Mouse (Mus musculus) MEL (cell line): ENCODE results near the gene Arhgap6. TPM values are rescaled to one million over a fixed set of nuclear protein-coding genes. Genes with fewer than 3 reads are reported as not detected.

ENCODE experiments used
- DNase-seq: peaks from one replicate; pipeline ENCODE4 v3.0.0; 2011; ENCODE audit warnings: low read depth, low spot score
- H3K27ac ChIP-seq: 2 replicates; pipeline ENCODE4 v1.5.1; 2012; ENCODE audit warnings: low read depth, mild to moderate bottlenecking, control low read depth, low read length, moderate library complexity; ENCODE audit not compliant: control insufficient read depth
- H3K27me3 ChIP-seq, 2 experiments: fragments of 150-350 bp in 1 of 2; sonication (generic) in 1 of 2; 2 replicates each; pipeline ENCODE4 v1.6.1; 2012; ENCODE audit warnings: low read length in 2 of 2, mild to moderate bottlenecking in 2 of 2, improper control_type of control experiment in 1 of 2, moderate library complexity in 1 of 2; ENCODE audit not compliant: insufficient read depth in 2 of 2, control insufficient read depth in 1 of 2
- H3K36me3 ChIP-seq, 2 experiments: 2 replicates each; pipeline ENCODE4 v1.6.1; 2012 to 2014; ENCODE audit warnings: low read length in 2 of 2, improper control_type of control experiment in 1 of 2, inconsistent platforms in 1 of 2, mild to moderate bottlenecking in 1 of 2; ENCODE audit not compliant: insufficient read depth in 2 of 2, control insufficient read depth in 1 of 2
- H3K4me1 ChIP-seq, 2 experiments: fragments of 150-350 bp in 1 of 2; sonication (generic) in 1 of 2; 2 replicates each; pipeline ENCODE4 v1.6.1; 2012; ENCODE audit warnings: low read length in 2 of 2, improper control_type of control experiment in 1 of 2, mild to moderate bottlenecking in 1 of 2; ENCODE audit not compliant: insufficient read depth in 2 of 2, control insufficient read depth in 1 of 2
- H3K4me3 ChIP-seq, 2 experiments: fragments of 150-350 bp in 1 of 2; sonication (generic) in 1 of 2; 2 replicates each; pipeline ENCODE4 v1.5.1; 2012; ENCODE audit warnings: low read depth in 2 of 2, low read length in 2 of 2, mild to moderate bottlenecking in 2 of 2, moderate library complexity in 2 of 2, control low read depth in 1 of 2, improper control_type of control experiment in 1 of 2; ENCODE audit not compliant: control insufficient read depth in 1 of 2, insufficient read depth in 1 of 2
- H3K79me2 ChIP-seq: 2 replicates; pipeline ENCODE4 v1.6.1; 2012; ENCODE audit warnings: mild to moderate bottlenecking, low read length, moderate library complexity; ENCODE audit not compliant: control insufficient read depth, poor library complexity, insufficient read depth
- H3K9ac ChIP-seq: 2 replicates; pipeline ENCODE4 v1.6.1; 2012; ENCODE audit warnings: low read depth, mild to moderate bottlenecking, control low read depth, low read length, moderate library complexity; ENCODE audit not compliant: control insufficient read depth, poor library complexity, severe bottlenecking
- H3K9me3 ChIP-seq: fragments of 150-350 bp; sonication (generic); replicated peaks from 2 replicates; pipeline ENCODE4 v1.6.1; 2012; ENCODE audit warnings: mild to moderate bottlenecking, low read length, improper control_type of control experiment, moderate library complexity; ENCODE audit not compliant: insufficient read depth
- BHLHE40 ChIP-seq: IDR thresholded peaks from 2 replicates; pipeline ENCODE4 v1.6.1; 2012; ENCODE audit warnings: low read depth, mild to moderate bottlenecking, inconsistent platforms, low read length, improper control_type of control experiment, borderline replicate concordance
- CHD1 ChIP-seq: IDR thresholded peaks from 2 replicates; pipeline ENCODE4 v1.6.1; 2012; ENCODE audit warnings: low read depth, mild to moderate bottlenecking, inconsistent platforms, low read length, improper control_type of control experiment
- CHD2 ChIP-seq: IDR thresholded peaks from 2 replicates; pipeline ENCODE4 v1.6.1; 2011; ENCODE audit warnings: low read length, improper control_type of control experiment
- ELF1 ChIP-seq: IDR thresholded peaks from 2 replicates; pipeline ENCODE4 v1.6.1; 2014; ENCODE audit warnings: low read depth, mild to moderate bottlenecking, inconsistent platforms, low read length, improper control_type of control experiment, moderate library complexity
- EP300 ChIP-seq, 2 experiments: IDR thresholded peaks; 2 replicates each; pipeline ENCODE4 v1.6.1; 2011; ENCODE audit warnings: improper control_type of control experiment in 2 of 2, low read length in 2 of 2, low read depth in 1 of 2, mild to moderate bottlenecking in 1 of 2
- ETS1 ChIP-seq: IDR thresholded peaks from 2 replicates; pipeline ENCODE4 v1.6.1; 2012; ENCODE audit warnings: low read depth, mild to moderate bottlenecking, inconsistent platforms, low read length, improper control_type of control experiment, moderate library complexity
- GABPA ChIP-seq: IDR thresholded peaks from 2 replicates; pipeline ENCODE4 v1.6.1; 2012; ENCODE audit warnings: low read depth, mild to moderate bottlenecking, inconsistent platforms, low read length, improper control_type of control experiment, moderate library complexity
- GATA1 ChIP-seq: IDR thresholded peaks from 2 replicates; pipeline ENCODE4 v1.6.1; 2011; ENCODE audit warnings: low read depth, low read length, improper control_type of control experiment
- HCFC1 ChIP-seq: IDR thresholded peaks from 2 replicates; pipeline ENCODE4 v1.6.1; 2012; ENCODE audit warnings: low read depth, mild to moderate bottlenecking, inconsistent platforms, low read length, improper control_type of control experiment, moderate library complexity
- KAT2A ChIP-seq: conservative IDR thresholded peaks from 2 replicates; pipeline ENCODE4 v1.6.1; 2012; ENCODE audit warnings: low read depth, low read length, improper control_type of control experiment, inconsistent platforms
- MAFK ChIP-seq: IDR thresholded peaks from 2 replicates; pipeline ENCODE4 v1.6.1; 2011; ENCODE audit warnings: low read depth, mild to moderate bottlenecking, low read length, improper control_type of control experiment, borderline replicate concordance
- MXI1 ChIP-seq: IDR thresholded peaks from 2 replicates; pipeline ENCODE4 v1.6.1; 2011; ENCODE audit warnings: mild to moderate bottlenecking, low read depth, low read length, improper control_type of control experiment
- NRF1 ChIP-seq: IDR thresholded peaks from 2 replicates; pipeline ENCODE4 v1.6.1; 2014; ENCODE audit warnings: low read depth, mild to moderate bottlenecking, inconsistent platforms, low read length, improper control_type of control experiment, moderate library complexity; ENCODE audit not compliant: poor library complexity, insufficient read depth, severe bottlenecking
- RAD21 ChIP-seq: IDR thresholded peaks from 2 replicates; pipeline ENCODE4 v1.6.1; 2011; ENCODE audit warnings: mild to moderate bottlenecking, low read depth, low read length, improper control_type of control experiment
- TBP ChIP-seq: IDR thresholded peaks from 2 replicates; pipeline ENCODE4 v1.8.0; 2011; ENCODE audit warnings: low read depth, low read length, improper control_type of control experiment
- USF1 ChIP-seq: IDR thresholded peaks from 2 replicates; pipeline ENCODE4 v1.6.1; 2014; ENCODE audit warnings: low read depth, mild to moderate bottlenecking, inconsistent platforms, low read length, improper control_type of control experiment, moderate library complexity
- USF2 ChIP-seq, 2 experiments: IDR thresholded peaks; 2 replicates each; pipeline ENCODE4 v1.6.1; 2011 to 2012; ENCODE audit warnings: improper control_type of control experiment in 2 of 2, low read length in 2 of 2, borderline replicate concordance in 1 of 2, inconsistent platforms in 1 of 2, low read depth in 1 of 2, mild to moderate bottlenecking in 1 of 2; ENCODE audit not compliant: insufficient read depth in 1 of 2
- ZC3H11A ChIP-seq: IDR thresholded peaks from 2 replicates; pipeline ENCODE4 v1.6.1; 2012; ENCODE audit warnings: low read depth, mild to moderate bottlenecking, inconsistent platforms, low read length, improper control_type of control experiment
- ZNF384 ChIP-seq: IDR thresholded peaks from 2 replicates; pipeline ENCODE4 v1.6.1; 2012; ENCODE audit warnings: low read depth, mild to moderate bottlenecking, inconsistent platforms, low read length, improper control_type of control experiment
- polyA plus RNA-seq, 2 experiments: library from polyadenylated mRNA; stranded (reverse) in 1 of 2; unstranded in 1 of 2; fragments of >175 nt in 1 of 2; fragments of >200 nt in 1 of 2; gene quantifications; 2 replicates each; pipeline versions ENCODE4 v1.2.1 to v1.2.4; 2012; ENCODE audit warnings: low replicate concordance in 2 of 2, low read depth in 1 of 2; ENCODE audit not compliant: insufficient read length in 2 of 2, insufficient read depth in 1 of 2, missing spikeins in 1 of 2
- total RNA-seq: library from RNA; depleted of rRNA; stranded (reverse); fragments of 300-350 nt; gene quantifications from 2 replicates; pipeline ENCODE4 v1.2.3, GENCODE M21; 2012

Gene Arhgap6
- total and polyA plus RNA-seq, 3 experiments, result 4.4 to 21.7 TPM; not detected in 1

- Histone ChIP-seq H3K4me1 (peaks cover 5 to 8% of the 10 kb centered on the region in 2 experiments), H3K79me2 (no peaks in the 10 kb centered on the region), H3K27ac (no peak overlapping the region), H3K36me3 (peaks cover 0 to 21% of the 10 kb centered on the region in 2 experiments; a peak in 2 of 4 replicates), H3K9me3 (no peaks in the 10 kb centered on the region), H3K27me3 (no peaks in the 10 kb centered on the region), H3K4me3 (no peak overlapping the region), H3K9ac (no peak overlapping the region)
- TF ChIP-seq ZNF384 (no peak), GABPA (no peak), RAD21 (no peak), ELF1 (no peak)
- DNase-seq, result no peak
Observed at GRCm38 (mm10) chrX:169222357-169223062, 427.6 kb downstream of the Arhgap6 start.

GRCm38 (mm10) chrX:169255915-169256314, 461.0 kb downstream of the Arhgap6 start:
- no peak for DNase-seq
- Histone ChIP-seq H3K4me1 (no peaks in the 10 kb centered on the region), H3K36me3 (no peaks in the 10 kb centered on the region), H3K27ac (no peak overlapping the region), H3K27me3 (no peaks in the 10 kb centered on the region), H3K79me2 (no peaks in the 10 kb centered on the region), H3K4me3 (no peak overlapping the region), H3K9ac (no peak overlapping the region), H3K9me3 (no peaks in the 10 kb centered on the region)
- TF ChIP-seq USF1, result no peak
- no peak for TF ChIP-seq MXI1
- TF ChIP-seq KAT2A, result no peak
- no peak for TF ChIP-seq CHD2

- TF ChIP-seq GATA1 (no peak), NRF1 (no peak), TBP (no peak), EP300 (IDR thresholded peaks at IDR 0.05; ENCODE audit: low read depth in 1 of 2, low read length in 2 of 2) (no peak), BHLHE40 (no peak), ZC3H11A (no peak), MAFK (no peak), CHD2 (no peak), HCFC1 (no peak), CHD1 (no peak), ELF1 (no peak), USF2 (IDR thresholded peaks at IDR 0.05; ENCODE audit: borderline replicate concordance in 1 of 2, insufficient read depth in 1 of 2, low read depth in 1 of 2, low read length in 2 of 2) (no peak), ETS1 (no peak)
- Histone ChIP-seq H3K27me3 (no peaks in the 10 kb centered on the region), H3K9me3 (no peaks in the 10 kb centered on the region), H3K4me3 (no peak overlapping the region), H3K4me1 (no peaks in the 10 kb centered on the region), H3K79me2 (no peaks in the 10 kb centered on the region), H3K9ac (no peak overlapping the region), H3K36me3 (no peaks in the 10 kb centered on the region), H3K27ac (no peak overlapping the region)
- no peak for DNase-seq
Observed at GRCm38 (mm10) chrX:169256741-169257140, 461.8 kb downstream of the Arhgap6 start.
